Mouse (Mus musculus): Measurements from ENCODE around the gene Gm10477. TPM values are rescaled to one million over a fixed set of nuclear protein-coding genes. Genes with fewer than 3 reads are reported as not detected.
A peak's percentile ranks its signal among the peaks of the same experiment; 100 is the strongest.
"Not testable (repeated sequence)": the region's sequence is repeated elsewhere in the genome, so short reads cannot be mapped to it uniquely, and the experiment has no call there.

The Gm10477 gene
- polyA plus RNA-seq (2014; fragmentation: Nextera tagmentation; extraction: Ambion mirVana), result not detected in 2 replicates

- not testable (repeated sequence) for H3K27me3 ChIP-seq (replicated peaks; ENCODE audit: control insufficient read depth, insufficient read depth, low read length); H3K4me3 ChIP-seq (ENCODE audit: low read depth, low read length); H3K9ac ChIP-seq (ENCODE audit: low read length); H3K4me2 ChIP-seq (ENCODE audit: low read length); ATAC-seq; H3K36me3 ChIP-seq (ENCODE audit: control insufficient read depth, insufficient read depth, low read length); H3K4me1 ChIP-seq (ENCODE audit: control insufficient read depth, insufficient read depth, low read length); H3K27ac ChIP-seq (ENCODE audit: low read depth, low read length); DNase-seq (ENCODE audit: low spot score); H3K9me3 ChIP-seq (replicated peaks; ENCODE audit: control insufficient read depth, low read length)
- 86% methylated on average over 6 of the region's 6 CpGs for WGBS
Measured at GRCm38 (mm10) chrX:56524442-56524841, at the start of gene Gm10477. TSS of gene Gm10477 (plus strand) at chrX:56524742.

GRCm38 (mm10) chrX:56477553-56477952 lies 47.0 kb upstream of the Gm10477 start:
- Histone ChIP-seq H3K9me3 (replicated peaks; ENCODE audit: control insufficient read depth, low read length) (no peaks in the 10 kb centered on the region), H3K4me2 (ENCODE audit: low read length) (no peak overlapping the region), H3K9ac (ENCODE audit: low read length) (no peak overlapping the region), H3K36me3 (ENCODE audit: control insufficient read depth, insufficient read depth, low read length) (no peaks in the 10 kb centered on the region), H3K4me1 (ENCODE audit: control insufficient read depth, insufficient read depth, low read length) (no peaks in the 10 kb centered on the region), H3K27me3 (replicated peaks; ENCODE audit: control insufficient read depth, insufficient read depth, low read length) (no peaks in the 10 kb centered on the region), H3K4me3 (ENCODE audit: low read depth, low read length) (no peak overlapping the region), H3K27ac (ENCODE audit: low read depth, low read length) (no peak overlapping the region)
- DNase-seq (ENCODE audit: low spot score), result no peak
- no peak for ATAC-seq
- WGBS, result 89% methylated on average over 3 of the region's 3 CpGs

DNA sequence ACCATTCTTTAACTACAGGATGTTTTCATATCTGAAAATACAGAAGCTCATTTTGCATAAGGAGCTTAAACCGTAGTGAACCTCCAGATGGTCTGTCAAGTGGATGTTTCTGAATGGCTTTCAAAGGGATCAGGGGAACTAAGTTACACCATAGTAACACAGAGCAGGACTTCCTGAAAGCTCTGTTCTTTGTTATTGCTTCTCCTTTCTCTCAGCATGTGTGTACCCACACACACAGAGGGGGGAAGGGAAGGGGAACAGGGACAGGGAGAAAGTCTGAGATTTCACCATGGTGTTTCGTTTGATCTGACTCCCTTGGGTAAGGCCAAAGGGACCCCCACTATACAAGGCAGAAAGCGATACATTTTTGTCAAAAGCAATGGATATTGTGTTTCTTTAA lies 42.6 kb upstream of the Gm10477 start:
- Histone ChIP-seq H3K4me3 (ENCODE audit: low read depth, low read length) (no peak overlapping the region), H3K36me3 (ENCODE audit: control insufficient read depth, insufficient read depth, low read length) (no peaks in the 10 kb centered on the region), H3K9ac (ENCODE audit: low read length) (no peak overlapping the region), H3K27ac (ENCODE audit: low read depth, low read length) (no peak overlapping the region), H3K27me3 (replicated peaks; ENCODE audit: control insufficient read depth, insufficient read depth, low read length) (no peaks in the 10 kb centered on the region), H3K9me3 (replicated peaks; ENCODE audit: control insufficient read depth, low read length) (no peaks in the 10 kb centered on the region), H3K4me2 (ENCODE audit: low read length) (no peak overlapping the region), H3K4me1 (ENCODE audit: control insufficient read depth, insufficient read depth, low read length) (no peaks in the 10 kb centered on the region)
- 77% methylated on average over 3 of the region's 3 CpGs for WGBS
- DNase-seq (ENCODE audit: low spot score), result no peak
- no peak for ATAC-seq

GRCm38 (mm10) chrX:56489758-56490157 lies 34.8 kb upstream of the Gm10477 start:
- Histone ChIP-seq H3K9me3 (replicated peaks; ENCODE audit: control insufficient read depth, low read length) (no peaks in the 10 kb centered on the region), H3K4me1 (ENCODE audit: control insufficient read depth, insufficient read depth, low read length) (no peaks in the 10 kb centered on the region), H3K36me3 (ENCODE audit: control insufficient read depth, insufficient read depth, low read length) (no peaks in the 10 kb centered on the region), H3K4me3 (ENCODE audit: low read depth, low read length) (no peak overlapping the region), H3K4me2 (ENCODE audit: low read length) (no peak overlapping the region), H3K9ac (ENCODE audit: low read length) (no peak overlapping the region), H3K27me3 (replicated peaks; ENCODE audit: control insufficient read depth, insufficient read depth, low read length) (no peaks in the 10 kb centered on the region), H3K27ac (ENCODE audit: low read depth, low read length) (no peak overlapping the region)
- ATAC-seq, result no peak
- DNase-seq (ENCODE audit: low spot score), result peak; percentile 80
- WGBS, result 26% methylated on average over 1 of the region's 1 CpGs

DNA sequence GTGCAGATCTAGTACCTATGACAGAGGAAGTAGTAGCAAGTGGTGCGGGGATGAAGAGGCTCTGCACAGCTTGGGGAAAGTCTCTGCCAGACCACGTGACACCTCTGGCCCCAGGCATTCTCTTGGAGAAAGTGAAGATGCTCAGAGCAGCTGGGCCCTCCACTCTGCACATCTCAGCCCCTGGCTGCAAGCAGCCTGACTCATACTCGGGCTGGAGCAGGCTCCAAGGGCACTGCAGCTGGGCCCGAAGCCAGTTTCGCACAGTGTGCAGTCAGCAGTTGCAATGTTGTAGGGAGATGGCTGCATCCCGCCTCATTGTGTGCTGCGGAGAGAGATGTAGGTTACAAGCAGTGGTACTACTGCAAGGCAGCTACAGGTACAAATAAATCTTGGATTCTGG lies 27.3 kb upstream of the Gm10477 start:
- WGBS, result 82% methylated on average over 7 of the region's 7 CpGs
- H3K27ac ChIP-seq (ENCODE audit: low read depth, low read length), result no peak overlapping the region
- no peaks in the 10 kb centered on the region for H3K4me1 ChIP-seq (ENCODE audit: control insufficient read depth, insufficient read depth, low read length)
- H3K4me3 ChIP-seq (ENCODE audit: low read depth, low read length), result no peak overlapping the region
- no peaks in the 10 kb centered on the region for H3K27me3 ChIP-seq (replicated peaks; ENCODE audit: control insufficient read depth, insufficient read depth, low read length)
- H3K9ac ChIP-seq (ENCODE audit: low read length), result no peak overlapping the region
- no peaks in the 10 kb centered on the region for H3K9me3 ChIP-seq (replicated peaks; ENCODE audit: control insufficient read depth, low read length)
- 0 out of 2 replicates have a peak, but pooled peaks cover 3% of the 10 kb centered on the region for H3K36me3 ChIP-seq (ENCODE audit: control insufficient read depth, insufficient read depth, low read length)
- no peak overlapping the region for H3K4me2 ChIP-seq (ENCODE audit: low read length)
- DNase-seq (ENCODE audit: low spot score), result no peak
- ATAC-seq, result no peak

DNA sequence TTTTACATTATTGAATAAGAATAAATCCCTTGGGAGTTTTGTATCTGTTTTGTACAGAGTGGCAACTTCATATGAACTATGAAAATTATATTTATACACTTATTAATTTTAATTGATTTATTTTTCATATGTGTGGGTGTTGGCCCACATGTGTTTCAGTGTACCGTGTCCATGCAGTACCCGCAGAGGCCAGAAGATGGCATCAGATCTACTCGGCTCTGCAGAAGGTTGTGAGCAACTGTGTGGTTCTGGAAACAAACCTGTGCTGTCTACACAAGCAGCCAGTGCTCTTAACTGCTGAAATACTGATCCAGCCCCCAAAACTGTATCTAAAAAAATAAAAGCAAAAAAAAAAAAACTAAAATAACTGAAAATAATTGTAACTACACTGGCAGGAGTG lies 6.7 kb downstream of the Gm10477 start:
- no peak overlapping the region for H3K27ac ChIP-seq (ENCODE audit: low read depth, low read length)
- WGBS, result 23% methylated on average over 3 of the region's 3 CpGs
- no peak overlapping the region for H3K9ac ChIP-seq (ENCODE audit: low read length)
- no peak for ATAC-seq
- peak; percentile 67 for DNase-seq (ENCODE audit: low spot score)
- H3K27me3 ChIP-seq (replicated peaks; ENCODE audit: control insufficient read depth, insufficient read depth, low read length), result no peaks in the 10 kb centered on the region
- H3K4me2 ChIP-seq (ENCODE audit: low read length), result no peak overlapping the region
- H3K36me3 ChIP-seq (ENCODE audit: control insufficient read depth, insufficient read depth, low read length), result no peaks in the 10 kb centered on the region
- no peaks in the 10 kb centered on the region for H3K4me1 ChIP-seq (ENCODE audit: control insufficient read depth, insufficient read depth, low read length)
- no peak overlapping the region for H3K4me3 ChIP-seq (ENCODE audit: low read depth, low read length)
- H3K9me3 ChIP-seq (replicated peaks; ENCODE audit: control insufficient read depth, low read length), result no peaks in the 10 kb centered on the region

DNA sequence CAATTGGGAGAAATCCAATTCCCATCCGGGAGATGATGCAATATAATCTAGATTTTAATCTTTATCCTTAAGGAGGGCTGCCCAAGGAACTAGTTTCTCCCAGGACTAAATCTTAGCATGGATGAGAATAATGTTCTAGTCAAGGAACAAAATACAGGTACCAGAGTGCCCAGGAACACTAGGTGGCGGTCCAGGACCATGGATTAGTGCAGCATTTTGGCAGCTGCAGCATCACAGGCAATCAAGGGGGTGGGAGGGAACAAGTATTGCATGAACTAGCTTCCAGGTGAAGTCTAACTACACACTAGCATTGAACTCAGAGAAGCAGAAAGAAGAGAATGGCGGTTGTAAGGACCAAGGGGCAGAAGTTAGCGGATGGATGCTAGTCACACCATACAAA lies 12.6 kb downstream of the Gm10477 start:
- DNase-seq (ENCODE audit: low spot score) (peak; percentile 48), ATAC-seq (peak; percentile 48; the same call in 1 of the 2 replicates)
- no peaks in the 10 kb centered on the region for H3K4me1 ChIP-seq (ENCODE audit: control insufficient read depth, insufficient read depth, low read length)
- no peak overlapping the region for H3K4me2 ChIP-seq (ENCODE audit: low read length)
- H3K9ac ChIP-seq (ENCODE audit: low read length), result no peak overlapping the region
- H3K4me3 ChIP-seq (ENCODE audit: low read depth, low read length), result no peak overlapping the region
- no peaks in the 10 kb centered on the region for H3K9me3 ChIP-seq (replicated peaks; ENCODE audit: control insufficient read depth, low read length)
- 59% methylated on average over 4 of the region's 4 CpGs for WGBS
- H3K27ac ChIP-seq (ENCODE audit: low read depth, low read length), result no peak overlapping the region
- H3K27me3 ChIP-seq (replicated peaks; ENCODE audit: control insufficient read depth, insufficient read depth, low read length), result no peaks in the 10 kb centered on the region
- no peaks in the 10 kb centered on the region for H3K36me3 ChIP-seq (ENCODE audit: control insufficient read depth, insufficient read depth, low read length)

GRCm38 (mm10) chrX:56549506-56549905 lies 25.0 kb downstream of the Gm10477 start, which contains the start of gene Gm648:
TSS of gene Gm648 (minus strand) at chrX:56549606.
- Histone ChIP-seq H3K4me3 (ENCODE audit: low read depth, low read length) (no peak within 1 kb of the TSS), H3K27me3 (replicated peaks; ENCODE audit: control insufficient read depth, insufficient read depth, low read length) (no peaks in the 10 kb centered on the region), H3K9me3 (replicated peaks; ENCODE audit: control insufficient read depth, low read length) (no peaks in the 10 kb centered on the region), H3K36me3 (ENCODE audit: control insufficient read depth, insufficient read depth, low read length) (no peaks in the 10 kb centered on the region), H3K9ac (ENCODE audit: low read length) (no peak within 1 kb of the TSS), H3K4me2 (ENCODE audit: low read length) (no peak within 1 kb of the TSS), H3K4me1 (ENCODE audit: control insufficient read depth, insufficient read depth, low read length) (no peaks in the 10 kb centered on the region), H3K27ac (ENCODE audit: low read depth, low read length) (no peak within 1 kb of the TSS)
- DNase-seq (ENCODE audit: low spot score), result no peak
- ATAC-seq, result no peak
- 86% methylated on average over 7 of the region's 7 CpGs for WGBS

DNA sequence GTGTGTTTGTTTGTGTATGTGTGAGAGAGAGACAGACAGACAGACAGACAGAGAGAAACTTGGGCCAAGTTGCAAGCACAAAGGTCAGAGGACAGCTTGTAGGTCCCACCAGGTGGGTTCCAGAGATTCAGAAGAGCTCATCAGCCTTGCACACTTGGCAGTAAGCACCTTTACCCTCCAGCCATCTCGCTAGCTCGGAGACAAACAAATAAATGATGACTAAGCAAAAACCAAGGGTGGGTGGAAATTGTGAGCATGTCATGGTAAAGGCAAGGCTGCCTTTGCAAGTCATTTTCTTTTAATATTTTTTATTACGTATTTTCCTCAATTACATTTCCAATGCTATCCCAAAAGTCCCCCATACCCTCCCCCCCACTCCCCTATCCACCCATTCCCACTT lies 29.0 kb downstream of the Gm10477 start:
- ATAC-seq (no peak), DNase-seq (ENCODE audit: low spot score) (no peak)
- Histone ChIP-seq H3K4me3 (ENCODE audit: low read depth, low read length) (no peak overlapping the region), H3K4me1 (ENCODE audit: control insufficient read depth, insufficient read depth, low read length) (no peaks in the 10 kb centered on the region), H3K27me3 (replicated peaks; ENCODE audit: control insufficient read depth, insufficient read depth, low read length) (no peaks in the 10 kb centered on the region), H3K36me3 (ENCODE audit: control insufficient read depth, insufficient read depth, low read length) (no peaks in the 10 kb centered on the region), H3K9ac (ENCODE audit: low read length) (no peak overlapping the region), H3K4me2 (ENCODE audit: low read length) (no peak overlapping the region), H3K27ac (ENCODE audit: low read depth, low read length) (no peak overlapping the region), H3K9me3 (replicated peaks; ENCODE audit: control insufficient read depth, low read length) (no peaks in the 10 kb centered on the region)
- 82% methylated on average over 3 of the region's 3 CpGs for WGBS

Data from forebrain, embryonic 14.5 days (tissue).